Mouse (Mus musculus): ENCODE results near the gene Tmem170.
"Not testable (repeated sequence)": the region's sequence is repeated elsewhere in the genome, so short reads cannot be mapped to it uniquely, and the experiment has no call there.

The Tmem170 gene

GRCm38 (mm10) chr8:111875758-111876157, 792 bp downstream of the Tmem170 start:
- peak in 1 of 2 experiments; percentile 12 for DNase-seq (ENCODE audit: low spot score in 2 of 2)

GRCm38 (mm10) chr8:111871278-111871677, 5.3 kb downstream of the Tmem170 start:
- no peak for DNase-seq (ENCODE audit: low spot score in 2 of 2)

- no peak for DNase-seq (ENCODE audit: low spot score in 2 of 2)
These were observed 6.2 kb downstream of the Tmem170 start for GRCm38 (mm10) chr8:111870379-111870778.

GRCm38 (mm10) chr8:111868664-111869063, 7.9 kb downstream of the Tmem170 start:
- no peak for DNase-seq (ENCODE audit: low spot score in 2 of 2)

GRCm38 (mm10) chr8:111865857-111866256, 10.7 kb downstream of the Tmem170 start:
- no peak for DNase-seq (ENCODE audit: low spot score in 2 of 2)

- no peak for DNase-seq (ENCODE audit: low spot score in 2 of 2)
These were observed 11.3 kb downstream of the Tmem170 start for GRCm38 (mm10) chr8:111865130-111865852.

- DNase-seq (ENCODE audit: low spot score in 2 of 2): no peak
These were observed 11.9 kb downstream of the Tmem170 start for GRCm38 (mm10) chr8:111864648-111865047.

GRCm38 (mm10) chr8:111863280-111863679, 13.3 kb downstream of the Tmem170 start:
- no peak for DNase-seq (ENCODE audit: low spot score in 2 of 2)

GRCm38 (mm10) chr8:111855977-111856376, 20.6 kb downstream of the Tmem170 start:
- DNase-seq (ENCODE audit: low spot score in 2 of 2): no peak

- DNase-seq (ENCODE audit: low spot score in 2 of 2): peak; percentile 93 to 94
These were observed 22.6 kb downstream of the Tmem170 start, which contains the start of gene Cfdp1 for GRCm38 (mm10) chr8:111853861-111854501. Cfdp1 (minus strand) TSS chr8:111854291.

GRCm38 (mm10) chr8:111853219-111853618, 23.3 kb downstream of the Tmem170 start:
- DNase-seq (ENCODE audit: low spot score in 2 of 2): not testable (repeated sequence)

- no peak for DNase-seq (ENCODE audit: low spot score in 2 of 2)
These were observed 29.8 kb downstream of the Tmem170 start for GRCm38 (mm10) chr8:111846746-111847145.

- DNase-seq (ENCODE audit: low spot score in 2 of 2): no peak
These were observed 41.0 kb downstream of the Tmem170 start for GRCm38 (mm10) chr8:111835540-111835939.

GRCm38 (mm10) chr8:111834011-111834410, 42.5 kb downstream of the Tmem170 start:
- DNase-seq (ENCODE audit: low spot score in 2 of 2): no peak

- no peak for DNase-seq (ENCODE audit: low spot score in 2 of 2)
These were observed 43.6 kb downstream of the Tmem170 start for GRCm38 (mm10) chr8:111832983-111833382.

GRCm38 (mm10) chr8:111831996-111832395, 44.6 kb downstream of the Tmem170 start:
- no peak for DNase-seq (ENCODE audit: low spot score in 2 of 2)

GRCm38 (mm10) chr8:111828595-111828994, 48.0 kb downstream of the Tmem170 start:
- no peak for DNase-seq (ENCODE audit: low spot score in 2 of 2)

- no peak for DNase-seq (ENCODE audit: low spot score in 2 of 2)
These were observed 51.3 kb downstream of the Tmem170 start for GRCm38 (mm10) chr8:111825219-111825618.

- DNase-seq (ENCODE audit: low spot score in 2 of 2): no peak
These were observed 52.2 kb downstream of the Tmem170 start for GRCm38 (mm10) chr8:111824334-111824733.

- DNase-seq (ENCODE audit: low spot score in 2 of 2): peak; percentile 34 to 58
These were observed 55.4 kb downstream of the Tmem170 start for GRCm38 (mm10) chr8:111821199-111821598.

- DNase-seq (ENCODE audit: low spot score in 2 of 2): no peak
These were observed 55.9 kb downstream of the Tmem170 start for GRCm38 (mm10) chr8:111820691-111821090.

GRCm38 (mm10) chr8:111820018-111820417, 56.5 kb downstream of the Tmem170 start:
- DNase-seq (ENCODE audit: low spot score in 2 of 2): no peak

- DNase-seq (ENCODE audit: low spot score in 2 of 2): no peak
These were observed 58.0 kb downstream of the Tmem170 start for GRCm38 (mm10) chr8:111818556-111818955.

Measured in thymus, postnatal 10 days (tissue).